Mouse (Mus musculus): Measurements from ENCODE around the gene Ak9.

Ak9 gene

DNA sequence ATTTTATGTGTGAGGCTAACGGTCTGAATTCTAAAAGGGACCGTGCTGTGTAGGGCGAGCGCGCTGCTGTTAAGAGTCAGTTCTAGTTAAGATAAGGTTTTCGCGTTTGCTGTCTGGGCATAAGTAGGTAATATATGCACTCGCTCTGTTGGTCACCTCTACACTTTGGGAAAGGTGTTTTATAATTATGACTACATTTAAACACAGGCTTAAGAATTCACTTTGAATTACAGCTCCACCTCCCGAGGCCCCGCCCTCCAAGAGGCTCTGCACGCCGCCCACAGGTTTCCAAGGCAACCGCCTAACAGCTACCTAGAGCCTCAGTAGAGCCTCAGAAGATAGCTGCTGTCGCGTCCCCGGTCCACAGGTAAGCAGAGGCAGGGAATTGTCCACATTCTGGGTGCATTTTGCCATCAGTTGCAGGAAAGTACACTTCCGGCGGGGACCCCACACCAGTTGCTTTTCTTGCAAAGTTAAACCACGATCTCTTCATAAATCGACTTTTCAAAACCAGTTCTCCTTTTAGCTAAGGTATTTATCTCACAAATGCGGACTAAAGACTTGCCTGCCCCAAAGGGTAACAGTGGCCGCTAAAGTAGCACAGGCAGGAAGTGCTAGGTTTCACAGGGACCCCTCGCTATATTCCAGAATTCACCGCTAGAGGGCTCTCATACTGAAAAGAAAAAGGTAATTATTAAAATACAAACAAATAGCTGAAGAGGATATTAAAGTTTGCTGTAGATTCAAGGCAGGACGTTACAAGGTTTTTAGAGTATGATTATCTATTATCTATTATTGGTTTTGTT, at the start of gene Ak9:
TSS of gene Ak9 (plus strand) at position 342 of the 806 bp plus-strand sequence.
- DNase-seq = peak; percentile 68

DNA sequence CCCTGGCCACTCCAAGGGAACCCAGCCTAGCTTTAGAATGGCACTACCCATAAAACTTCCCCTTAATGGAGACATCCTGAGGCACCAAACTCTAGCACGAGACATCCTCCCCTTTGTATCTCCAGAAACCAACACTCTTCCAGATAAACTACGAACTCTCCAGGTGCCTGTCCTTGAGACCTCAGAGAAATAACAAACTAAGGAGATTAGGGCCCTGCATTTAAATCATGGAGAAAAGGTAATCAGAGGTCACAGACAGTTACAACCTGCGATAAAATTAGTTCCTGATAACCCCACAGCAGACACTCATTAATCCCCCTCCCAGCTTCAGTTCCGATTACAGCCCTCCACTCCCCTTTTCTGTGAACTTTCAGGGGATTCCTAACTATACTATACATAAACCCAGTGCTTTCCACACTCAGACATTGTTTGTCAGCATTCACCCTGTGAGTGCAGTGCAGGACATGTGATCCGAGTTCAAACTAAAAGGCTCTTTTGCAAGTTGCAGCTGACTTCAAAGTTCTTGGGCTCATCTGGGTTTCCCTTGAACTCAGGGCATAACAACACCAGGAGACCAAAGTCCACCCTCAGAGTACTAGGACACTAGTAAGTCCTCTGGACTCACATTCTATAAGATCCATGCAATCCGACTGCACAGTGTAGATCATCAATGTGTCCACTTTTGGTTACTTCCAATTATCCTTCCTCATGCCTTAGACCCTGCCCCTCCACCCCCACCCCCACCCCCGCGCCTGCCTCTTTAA, 43.4 kb upstream of the Ak9 start:
- DNase-seq = no peak

DNA sequence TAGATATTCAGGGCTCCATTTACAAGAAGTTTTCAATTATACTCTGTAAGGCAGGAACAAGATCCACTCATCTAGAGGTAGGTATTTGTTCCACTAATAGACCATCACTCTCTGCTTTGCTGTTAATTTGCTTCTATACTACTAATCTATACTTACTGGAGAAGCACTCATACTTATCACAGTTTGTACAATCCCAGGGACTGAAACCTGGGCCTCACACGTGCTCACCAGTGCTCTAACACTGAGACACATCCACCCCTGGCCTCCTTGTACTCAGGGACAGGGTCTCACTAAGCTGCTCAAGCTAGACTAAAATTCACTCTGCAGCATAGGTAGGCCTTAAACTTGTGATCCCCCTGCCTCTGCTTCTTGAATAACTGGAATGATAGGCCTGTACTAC, 42.6 kb upstream of the Ak9 start:
- DNase-seq = no peak

DNA sequence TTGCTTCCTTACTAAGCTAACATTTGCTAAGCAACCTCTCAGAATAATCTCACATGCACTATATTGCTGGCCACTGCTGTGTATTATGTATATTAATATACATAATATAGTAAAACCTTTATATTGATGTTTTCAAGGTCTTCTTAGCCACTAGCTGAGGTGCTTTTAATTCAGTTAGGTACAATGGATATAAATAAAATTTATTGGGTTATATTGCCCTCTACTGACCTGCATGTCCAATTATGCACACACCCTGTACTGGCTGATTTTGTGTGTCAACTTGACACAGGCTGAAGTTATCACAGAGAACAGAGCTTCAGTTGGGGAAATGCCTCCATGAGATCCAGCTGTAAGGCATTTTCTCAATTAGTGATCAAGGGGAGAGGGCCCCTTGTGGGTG, 41.9 kb upstream of the Ak9 start:
- no peak for DNase-seq

DNA sequence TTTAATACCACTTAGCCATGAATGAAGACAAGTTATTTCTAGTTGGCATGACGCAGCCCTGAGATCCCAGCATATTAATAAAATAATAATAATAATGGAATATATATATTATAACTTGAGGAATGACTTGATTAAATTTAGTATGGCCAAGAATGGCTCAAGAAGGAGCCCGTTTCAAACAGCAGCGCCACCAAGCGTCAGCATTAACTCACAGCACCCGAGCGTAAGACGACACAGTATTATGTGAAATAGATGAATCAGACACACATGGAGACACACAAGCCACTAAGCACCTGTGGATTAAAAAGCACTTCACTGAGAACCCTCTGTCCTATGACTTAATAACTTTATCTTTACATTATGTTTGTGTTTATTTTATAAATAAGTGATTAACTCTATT, 31.9 kb upstream of the Ak9 start:
- DNase-seq = peak; percentile 71

DNA sequence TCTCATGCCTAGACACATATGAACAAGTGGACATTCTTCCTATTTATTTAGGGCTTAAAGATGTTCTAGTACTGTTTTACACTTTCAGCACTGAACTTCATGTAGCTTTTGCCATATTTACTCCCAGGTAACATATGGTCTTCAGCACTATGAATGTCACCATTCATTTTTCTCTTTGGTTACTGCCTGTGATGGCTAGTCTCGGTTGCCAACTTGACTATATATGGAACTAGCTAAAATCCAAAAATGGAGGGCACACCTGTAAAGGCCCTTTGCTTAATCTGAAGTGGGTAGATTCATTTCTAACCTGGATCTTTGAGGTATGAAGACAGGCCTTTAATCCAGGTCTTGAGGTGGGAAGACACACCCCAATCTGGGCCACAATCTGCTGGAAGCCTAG, 28.9 kb upstream of the Ak9 start:
- no peak for DNase-seq

DNA sequence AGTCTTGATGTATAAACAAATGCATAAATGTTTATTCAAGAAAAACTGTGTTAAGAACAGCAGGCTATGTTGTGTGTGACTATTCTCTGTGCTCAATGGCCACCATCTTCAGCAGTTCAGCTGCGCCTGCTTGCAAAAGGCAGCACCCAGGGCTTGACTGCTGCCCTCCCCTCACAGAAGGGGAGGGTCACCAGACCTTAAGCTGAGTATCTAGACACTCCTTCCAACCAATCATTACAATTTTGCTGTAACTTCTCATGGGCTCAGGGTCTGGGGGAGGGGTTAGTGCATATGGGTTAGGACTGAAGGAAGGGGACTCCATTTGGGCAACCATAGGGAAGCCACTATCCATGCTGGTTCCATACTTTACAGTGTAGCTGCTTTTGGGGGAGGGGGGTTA, 25.0 kb upstream of the Ak9 start:
- no peak for DNase-seq

DNA sequence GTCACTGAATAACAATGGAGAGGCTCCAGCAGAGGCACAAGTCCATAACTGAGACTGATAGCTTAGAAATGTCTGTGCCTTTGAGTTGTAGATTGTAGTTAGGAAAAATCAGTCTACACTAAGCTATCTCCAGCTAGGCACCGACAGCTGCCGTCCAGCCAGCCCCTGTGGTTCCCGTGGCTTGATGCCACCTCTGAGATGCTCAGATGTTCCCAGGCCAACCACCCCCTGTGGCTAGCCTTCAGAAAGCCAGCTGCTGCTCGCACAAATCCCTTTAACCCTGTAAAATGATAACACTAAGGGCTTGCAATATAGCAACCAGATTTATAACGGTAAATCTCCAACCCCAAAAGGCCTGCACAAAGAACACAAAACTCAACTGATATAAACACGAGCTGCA, 23.6 kb upstream of the Ak9 start:
- no peak for DNase-seq

DNA sequence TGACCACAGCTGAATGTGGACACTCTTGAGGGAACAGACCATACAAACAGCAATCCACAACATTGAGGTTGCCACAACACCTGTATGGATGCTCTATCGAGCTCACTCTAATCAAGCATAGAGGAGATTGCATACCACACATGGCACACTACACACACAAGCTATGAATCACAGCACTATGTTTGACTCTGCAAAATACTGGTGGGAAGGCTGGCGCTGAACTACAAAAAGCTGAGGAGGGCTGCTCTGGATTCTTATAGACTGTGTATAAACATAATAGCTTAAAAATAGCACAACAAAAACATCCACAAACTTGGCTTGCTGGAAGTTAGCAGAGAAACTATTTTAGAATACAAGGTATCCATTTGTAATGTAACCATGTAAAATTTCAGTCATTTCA, 23.0 kb upstream of the Ak9 start:
- no peak for DNase-seq

DNA sequence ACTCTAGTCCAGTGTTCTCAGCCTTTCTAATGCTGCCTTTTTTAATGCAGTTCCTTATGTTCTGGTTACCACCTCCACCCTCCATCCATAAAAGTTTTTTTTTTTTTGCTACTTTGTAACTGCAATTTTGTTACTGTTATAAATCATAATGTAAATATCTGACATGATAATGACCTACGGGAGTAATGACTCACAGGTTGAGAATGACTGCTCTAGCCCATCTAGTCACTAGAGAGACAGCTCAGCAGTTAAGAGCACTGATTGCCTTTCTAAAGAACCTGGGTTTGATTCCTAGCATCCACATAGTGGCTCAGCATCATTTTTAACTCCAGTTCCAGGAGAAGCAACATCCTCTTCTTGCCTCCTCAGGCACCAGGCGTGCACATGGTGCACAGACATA, 21.7 kb upstream of the Ak9 start:
- no peak for DNase-seq

DNA sequence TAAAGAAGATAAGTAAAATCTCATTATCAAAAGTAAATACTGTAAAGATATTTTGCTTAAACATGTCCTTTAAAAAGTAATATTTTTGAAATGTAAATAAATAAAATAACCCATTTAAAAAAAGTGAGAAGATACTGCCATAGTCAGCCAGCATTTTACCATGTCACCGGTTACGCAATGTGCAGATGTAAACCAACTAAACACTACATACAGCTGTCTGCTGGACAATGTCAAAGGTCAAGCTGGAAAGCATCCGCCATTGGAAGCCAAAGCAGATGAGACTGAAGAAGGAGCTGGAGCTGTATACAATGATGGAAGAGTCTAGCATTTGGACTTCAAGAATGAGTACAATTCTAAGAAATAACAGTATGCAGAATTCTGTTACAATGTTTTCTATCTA, 16.2 kb upstream of the Ak9 start:
- DNase-seq = no peak

DNA sequence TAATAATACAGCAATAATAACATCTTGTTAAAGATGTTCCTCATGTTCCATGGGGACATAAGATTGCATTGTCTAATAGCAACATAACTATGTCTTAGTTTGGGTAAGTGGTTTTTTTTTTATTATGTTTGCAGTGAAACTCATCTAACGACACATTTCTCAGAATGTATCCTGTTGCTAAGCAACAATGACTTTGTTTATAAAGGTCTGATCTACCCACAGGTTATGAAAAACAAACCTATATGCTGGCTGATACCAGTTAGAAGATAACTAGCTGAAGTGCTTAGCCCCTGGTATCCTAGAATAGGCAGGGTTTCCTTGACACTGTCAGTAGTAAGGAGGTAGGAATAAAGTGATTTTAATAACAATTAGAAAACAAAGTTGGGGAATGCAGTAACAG, 15.7 kb upstream of the Ak9 start:
- DNase-seq = no peak

DNA sequence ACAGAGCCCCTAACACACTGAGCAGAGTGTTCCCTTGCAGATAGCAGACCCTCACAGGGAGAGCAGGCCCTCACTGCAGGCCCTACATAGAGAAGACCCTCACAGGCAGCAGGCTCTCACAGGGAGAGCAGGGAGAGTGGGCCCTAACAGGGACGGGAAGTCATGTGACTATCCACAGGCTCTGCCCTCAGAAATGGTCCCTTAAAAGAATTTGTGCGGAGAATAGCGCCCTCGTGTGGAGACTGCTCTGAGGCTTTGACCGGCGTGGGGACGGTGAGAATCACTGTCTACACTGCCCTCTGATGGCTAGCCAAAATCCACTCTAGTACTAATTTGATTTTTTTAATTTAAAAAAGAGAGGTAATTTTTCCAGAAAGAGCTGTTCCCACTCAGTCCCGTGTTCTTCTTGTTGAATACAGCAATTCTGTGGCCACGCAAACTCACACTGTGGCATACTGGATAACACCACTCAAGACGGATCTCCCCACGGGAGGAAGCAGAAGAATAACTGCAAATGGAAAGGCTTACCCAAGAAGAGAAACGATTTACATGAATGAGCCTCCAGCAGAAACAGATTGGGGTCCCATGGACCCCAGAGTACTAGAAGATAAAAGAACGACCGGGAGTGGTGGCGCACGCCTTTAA, 14.9 kb upstream of the Ak9 start:
- peak; percentile 93 for DNase-seq

DNA sequence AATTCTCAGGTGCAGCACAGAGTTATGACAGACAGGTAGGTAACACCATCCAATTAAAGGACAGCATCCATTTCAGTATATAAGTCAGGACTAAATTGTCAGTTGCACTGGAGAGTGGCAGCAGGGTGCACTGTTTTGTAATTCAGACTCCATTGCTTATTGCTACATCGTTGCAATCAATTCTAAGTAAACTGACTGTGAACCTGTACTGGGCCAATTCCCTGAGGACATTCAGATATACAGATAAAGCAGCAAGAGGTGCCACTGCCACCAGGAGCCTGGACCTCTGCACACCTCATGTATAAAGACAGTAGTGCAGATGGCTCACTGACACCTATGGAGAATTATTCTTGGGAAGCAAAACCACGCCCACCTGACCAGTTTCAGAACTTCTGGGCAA, 12.8 kb upstream of the Ak9 start:
- no peak for DNase-seq

DNA sequence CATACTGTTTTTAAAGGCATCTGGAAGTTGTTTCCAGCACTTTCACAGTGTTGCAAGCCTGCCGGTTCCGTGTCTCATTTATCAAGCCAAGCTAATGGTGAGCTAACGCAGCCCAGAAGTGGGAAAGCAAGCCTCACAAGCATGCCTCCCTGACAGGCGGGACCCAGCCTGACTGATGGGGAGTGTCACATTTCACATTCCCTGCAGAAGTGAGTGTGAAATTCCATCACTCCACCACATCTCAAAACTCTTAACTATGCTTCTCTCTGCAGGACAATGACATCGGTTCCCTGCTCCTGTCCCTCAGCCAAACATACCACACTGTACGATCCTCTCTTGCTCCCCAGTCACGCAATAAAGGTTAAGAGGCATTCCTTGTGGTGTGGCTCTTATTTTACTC, 10.8 kb upstream of the Ak9 start:
- no peak for DNase-seq

DNA sequence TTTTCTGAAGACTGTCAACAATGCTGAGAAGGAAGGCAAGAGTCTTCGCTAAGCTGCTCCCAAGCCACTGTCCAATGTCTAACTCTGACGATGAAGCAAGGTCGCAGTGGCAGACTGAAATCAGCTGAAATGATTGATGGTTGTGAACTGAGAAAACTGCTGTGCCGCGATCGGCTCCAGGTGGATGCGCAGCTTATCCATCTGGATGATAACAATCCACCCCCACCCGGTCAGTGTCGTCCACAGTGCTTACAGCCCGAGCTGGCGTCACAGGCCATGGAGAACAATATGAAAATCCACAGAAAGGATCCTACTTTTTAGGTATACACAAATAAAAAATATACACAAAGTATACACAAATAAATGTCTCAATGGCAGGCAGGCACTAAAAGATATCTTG, 9.0 kb upstream of the Ak9 start:
- no peak for DNase-seq

DNA sequence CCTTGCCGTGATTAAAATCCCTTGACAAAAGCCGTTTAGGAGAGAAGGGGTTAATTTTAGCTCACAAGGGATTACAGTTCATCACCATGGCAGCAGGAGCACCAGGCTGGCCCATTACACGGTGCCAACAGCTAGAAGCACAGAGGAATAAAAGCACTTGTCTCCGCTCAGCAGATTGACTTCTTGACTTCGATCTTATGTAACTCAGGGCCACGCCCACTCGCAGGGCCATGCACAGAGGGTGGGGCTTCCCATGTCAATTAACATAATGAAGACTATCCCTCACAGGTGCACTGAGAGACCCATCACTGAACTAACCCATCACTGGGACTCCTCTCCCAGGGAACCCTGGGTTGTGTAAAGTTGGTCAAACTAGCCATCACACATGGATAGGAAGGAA, 8.6 kb upstream of the Ak9 start:
- no peak for DNase-seq

DNA sequence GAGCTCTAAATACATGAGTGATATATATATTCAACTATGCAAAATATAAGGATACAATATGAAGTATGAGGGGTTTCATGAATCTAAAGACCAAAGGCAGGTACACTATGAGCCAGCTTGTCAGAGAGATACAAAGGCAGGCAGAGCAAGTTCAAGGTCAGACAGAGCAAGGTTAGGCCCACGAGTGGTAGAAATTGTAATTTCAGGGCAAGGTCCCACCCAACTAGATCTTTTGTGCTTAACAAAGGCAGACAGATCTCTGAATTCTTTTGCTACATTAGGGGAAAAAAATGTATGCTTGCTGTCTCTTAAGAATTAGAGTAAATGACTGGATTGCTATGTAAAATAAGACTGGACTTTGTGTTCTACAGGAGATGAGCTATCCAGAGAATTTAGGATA, 3.6 kb upstream of the Ak9 start:
- no peak for DNase-seq

DNA sequence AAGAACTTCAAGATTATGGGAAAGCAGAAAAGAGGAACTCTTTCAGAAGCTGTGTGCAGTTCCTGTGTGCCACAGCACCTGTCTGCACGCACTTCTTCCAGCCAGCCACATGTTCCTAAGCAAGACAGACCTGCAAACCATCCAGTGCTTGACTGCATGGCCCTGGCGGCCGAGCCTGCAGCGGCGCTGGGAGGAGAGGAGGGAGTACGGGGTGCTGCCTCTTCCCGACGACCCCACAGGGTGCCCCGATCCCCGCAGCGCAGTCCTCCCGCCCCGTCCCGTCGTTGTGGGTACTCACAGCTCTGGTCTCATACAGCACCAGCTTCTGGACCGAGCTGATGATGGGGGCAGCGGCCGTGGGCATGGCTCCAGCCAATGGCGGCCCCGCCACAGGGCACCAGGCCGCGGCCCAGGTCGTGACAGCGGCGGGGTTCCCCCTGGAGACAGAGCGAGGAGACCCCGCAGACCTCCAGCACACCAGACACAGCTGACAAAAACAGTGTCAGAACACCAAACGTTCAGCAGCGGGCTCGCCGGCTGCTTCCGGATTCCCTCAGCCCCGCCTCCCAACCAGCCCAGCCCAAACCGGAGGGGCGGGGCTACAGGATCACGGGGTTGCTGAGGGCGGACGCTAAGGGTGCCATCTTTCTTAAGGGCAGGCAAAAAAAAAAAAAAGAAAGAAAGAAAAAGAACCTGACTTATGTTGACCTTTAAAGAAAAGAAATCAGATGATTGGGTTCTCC, 920 bp upstream of the Ak9 start, which contains the start of gene Fig4:
TSS of gene Fig4 (minus strand) at position 572 of the 743 bp plus-strand sequence.
- peak; percentile 83 for DNase-seq

DNA sequence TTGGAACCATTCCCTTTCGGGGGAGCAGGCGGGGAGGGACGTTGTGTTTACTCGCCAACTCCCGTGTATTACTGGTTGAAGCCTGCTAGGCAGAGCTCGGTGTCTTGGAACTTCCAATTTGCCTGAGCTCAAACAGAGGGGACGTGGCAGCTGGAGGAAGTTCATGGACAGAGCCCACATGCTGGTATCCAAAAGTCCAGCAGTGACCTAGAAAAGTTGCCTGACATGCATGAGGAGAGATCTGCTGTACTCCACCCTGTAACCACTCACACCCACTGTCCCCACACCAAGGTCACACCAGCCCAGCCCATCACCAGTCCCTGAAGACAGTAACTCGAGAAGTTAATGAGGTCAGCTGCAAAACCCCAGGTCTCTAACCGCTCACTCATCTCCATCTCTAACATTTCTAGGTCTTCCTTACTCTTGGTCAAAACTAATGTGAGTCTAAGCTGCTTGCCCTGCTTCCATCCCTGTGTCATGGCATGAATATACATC, 1.2 kb downstream of the Ak9 start:
- no peak for DNase-seq

DNA sequence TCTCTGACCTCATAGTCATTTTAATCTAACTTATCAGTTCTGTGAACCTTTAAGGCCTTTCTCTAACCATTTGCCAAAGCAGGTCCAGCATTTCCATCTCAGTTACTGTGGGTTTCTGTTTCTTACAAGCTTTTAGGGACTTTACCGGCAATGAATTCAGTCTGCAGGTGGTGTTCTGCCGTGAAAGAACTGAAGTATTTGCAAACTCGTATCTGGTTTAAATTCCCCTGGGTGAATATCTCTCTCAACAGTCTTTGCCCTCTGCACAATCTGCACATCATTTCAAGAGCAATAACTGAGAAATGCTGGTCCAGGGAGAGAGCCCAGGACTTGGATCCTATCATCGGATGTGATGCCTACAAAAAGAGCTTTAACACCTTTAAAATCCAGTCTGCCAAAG, 4.4 kb downstream of the Ak9 start:
- no peak for DNase-seq

DNA sequence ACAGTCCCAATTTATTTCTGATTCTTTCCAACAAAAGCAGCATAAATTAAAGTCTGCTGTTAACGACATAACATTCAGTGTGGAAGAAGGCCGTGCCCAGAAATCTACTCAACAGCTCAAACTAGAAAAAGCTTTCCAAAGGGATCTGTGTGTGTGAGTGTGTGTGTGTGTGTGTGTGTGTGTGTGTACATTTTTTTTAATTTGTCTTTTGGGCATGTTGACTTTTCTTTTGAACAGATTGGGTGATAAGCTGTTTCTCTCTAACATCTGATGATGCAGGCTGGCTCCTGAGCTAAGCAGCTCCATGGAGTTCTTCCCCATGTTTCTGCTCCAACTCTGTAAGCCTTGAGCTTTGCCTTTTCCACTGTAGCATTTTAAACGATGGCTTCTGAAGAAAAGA, 12.1 kb downstream of the Ak9 start:
- no peak for DNase-seq

DNA sequence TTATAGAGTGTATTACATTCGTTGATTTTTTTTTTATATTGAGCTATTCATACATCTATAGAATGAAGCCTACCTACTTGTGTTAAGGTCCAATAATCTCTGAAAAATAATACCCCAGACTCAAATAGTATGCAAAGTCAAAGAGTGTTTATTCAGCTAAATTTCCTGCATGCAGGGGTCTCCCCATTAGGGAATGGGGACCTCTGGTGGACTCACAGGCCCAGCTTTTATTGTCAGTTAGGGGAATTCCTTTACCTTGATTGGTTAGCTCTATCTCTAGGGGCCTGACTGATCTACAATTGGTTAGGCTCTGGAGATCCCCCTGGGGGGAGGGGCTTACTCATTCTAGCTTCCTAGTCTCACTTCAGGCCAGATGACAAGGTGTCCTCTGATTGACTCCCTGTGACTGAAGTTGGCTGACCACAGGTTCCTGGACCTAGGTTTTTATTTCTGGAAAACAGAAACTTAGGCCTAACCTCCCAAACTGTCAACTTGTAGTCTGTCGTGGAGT, 28.8 kb downstream of the Ak9 start:
- DNase-seq = no peak

Measured in right cerebral cortex, postnatal 4 days (tissue).